Mouse (Mus musculus) MEL (cell line): ENCODE results near the gene Pbx3. TPM values are rescaled to one million over a fixed set of nuclear protein-coding genes. Genes with fewer than 3 reads are reported as not detected.

ENCODE experiments used
- DNase-seq: peaks from one replicate; pipeline ENCODE4 v3.0.0; 2011; ENCODE audit warnings: low read depth, low spot score
- H3K27ac ChIP-seq: 2 replicates; pipeline ENCODE4 v1.5.1; 2012; ENCODE audit warnings: low read depth, mild to moderate bottlenecking, control low read depth, low read length, moderate library complexity; ENCODE audit not compliant: control insufficient read depth
- H3K27me3 ChIP-seq, 2 experiments: fragments of 150-350 bp in 1 of 2; sonication (generic) in 1 of 2; 2 replicates each; pipeline ENCODE4 v1.6.1; 2012; ENCODE audit warnings: low read length in 2 of 2, mild to moderate bottlenecking in 2 of 2, improper control_type of control experiment in 1 of 2, moderate library complexity in 1 of 2; ENCODE audit not compliant: insufficient read depth in 2 of 2, control insufficient read depth in 1 of 2
- H3K36me3 ChIP-seq, 2 experiments: 2 replicates each; pipeline ENCODE4 v1.6.1; 2012 to 2014; ENCODE audit warnings: low read length in 2 of 2, improper control_type of control experiment in 1 of 2, inconsistent platforms in 1 of 2, mild to moderate bottlenecking in 1 of 2; ENCODE audit not compliant: insufficient read depth in 2 of 2, control insufficient read depth in 1 of 2
- H3K4me1 ChIP-seq, 2 experiments: fragments of 150-350 bp in 1 of 2; sonication (generic) in 1 of 2; 2 replicates each; pipeline ENCODE4 v1.6.1; 2012; ENCODE audit warnings: low read length in 2 of 2, improper control_type of control experiment in 1 of 2, mild to moderate bottlenecking in 1 of 2; ENCODE audit not compliant: insufficient read depth in 2 of 2, control insufficient read depth in 1 of 2
- H3K4me3 ChIP-seq, 2 experiments: fragments of 150-350 bp in 1 of 2; sonication (generic) in 1 of 2; 2 replicates each; pipeline ENCODE4 v1.5.1; 2012; ENCODE audit warnings: low read depth in 2 of 2, low read length in 2 of 2, mild to moderate bottlenecking in 2 of 2, moderate library complexity in 2 of 2, control low read depth in 1 of 2, improper control_type of control experiment in 1 of 2; ENCODE audit not compliant: control insufficient read depth in 1 of 2, insufficient read depth in 1 of 2
- H3K79me2 ChIP-seq: 2 replicates; pipeline ENCODE4 v1.6.1; 2012; ENCODE audit warnings: mild to moderate bottlenecking, low read length, moderate library complexity; ENCODE audit not compliant: control insufficient read depth, poor library complexity, insufficient read depth
- H3K9ac ChIP-seq: 2 replicates; pipeline ENCODE4 v1.6.1; 2012; ENCODE audit warnings: low read depth, mild to moderate bottlenecking, control low read depth, low read length, moderate library complexity; ENCODE audit not compliant: control insufficient read depth, poor library complexity, severe bottlenecking
- H3K9me3 ChIP-seq: fragments of 150-350 bp; sonication (generic); replicated peaks from 2 replicates; pipeline ENCODE4 v1.6.1; 2012; ENCODE audit warnings: mild to moderate bottlenecking, low read length, improper control_type of control experiment, moderate library complexity; ENCODE audit not compliant: insufficient read depth
- BHLHE40 ChIP-seq: IDR thresholded peaks from 2 replicates; pipeline ENCODE4 v1.6.1; 2012; ENCODE audit warnings: low read depth, mild to moderate bottlenecking, inconsistent platforms, low read length, improper control_type of control experiment, borderline replicate concordance
- CHD1 ChIP-seq: IDR thresholded peaks from 2 replicates; pipeline ENCODE4 v1.6.1; 2012; ENCODE audit warnings: low read depth, mild to moderate bottlenecking, inconsistent platforms, low read length, improper control_type of control experiment
- CHD2 ChIP-seq: IDR thresholded peaks from 2 replicates; pipeline ENCODE4 v1.6.1; 2011; ENCODE audit warnings: low read length, improper control_type of control experiment
- E2F4 ChIP-seq: IDR thresholded peaks from 2 replicates; pipeline ENCODE4 v1.6.1; 2011; ENCODE audit warnings: low read depth, low read length, improper control_type of control experiment, borderline replicate concordance
- ETS1 ChIP-seq: IDR thresholded peaks from 2 replicates; pipeline ENCODE4 v1.6.1; 2012; ENCODE audit warnings: low read depth, mild to moderate bottlenecking, inconsistent platforms, low read length, improper control_type of control experiment, moderate library complexity
- GATA1 ChIP-seq: IDR thresholded peaks from 2 replicates; pipeline ENCODE4 v1.6.1; 2011; ENCODE audit warnings: low read depth, low read length, improper control_type of control experiment
- HCFC1 ChIP-seq: IDR thresholded peaks from 2 replicates; pipeline ENCODE4 v1.6.1; 2012; ENCODE audit warnings: low read depth, mild to moderate bottlenecking, inconsistent platforms, low read length, improper control_type of control experiment, moderate library complexity
- JUND ChIP-seq: IDR thresholded peaks from 2 replicates; pipeline ENCODE4 v1.6.1; 2011; ENCODE audit warnings: low read depth, mild to moderate bottlenecking, improper control_type of control experiment, low read length
- KAT2A ChIP-seq: conservative IDR thresholded peaks from 2 replicates; pipeline ENCODE4 v1.6.1; 2012; ENCODE audit warnings: low read depth, low read length, improper control_type of control experiment, inconsistent platforms
- MAFK ChIP-seq: IDR thresholded peaks from 2 replicates; pipeline ENCODE4 v1.6.1; 2011; ENCODE audit warnings: low read depth, mild to moderate bottlenecking, low read length, improper control_type of control experiment, borderline replicate concordance
- MAZ ChIP-seq: IDR thresholded peaks from 2 replicates; pipeline ENCODE4 v1.6.1; 2012; ENCODE audit warnings: low read depth, mild to moderate bottlenecking, inconsistent platforms, low read length, improper control_type of control experiment
- MEF2A ChIP-seq: IDR thresholded peaks from 2 replicates; pipeline ENCODE4 v1.6.1; 2014; ENCODE audit warnings: low read depth, mild to moderate bottlenecking, inconsistent platforms, low read length, improper control_type of control experiment; ENCODE audit not compliant: poor library complexity, insufficient replicate concordance, severe bottlenecking; ENCODE audit errors: extremely low read depth
- MXI1 ChIP-seq: IDR thresholded peaks from 2 replicates; pipeline ENCODE4 v1.6.1; 2011; ENCODE audit warnings: mild to moderate bottlenecking, low read depth, low read length, improper control_type of control experiment
- MYB ChIP-seq: IDR thresholded peaks from 2 replicates; pipeline ENCODE4 v1.6.1; 2011; ENCODE audit warnings: mild to moderate bottlenecking, low read depth, low read length, improper control_type of control experiment
- NELFE ChIP-seq: IDR thresholded peaks from 2 replicates; pipeline ENCODE4 v1.6.1; 2011; ENCODE audit warnings: low read depth, low read length, improper control_type of control experiment
- POLR2AphosphoS5 ChIP-seq: IDR thresholded peaks from 2 replicates; pipeline ENCODE4 v1.6.1; 2012; ENCODE audit warnings: low read depth, borderline replicate concordance, mild to moderate bottlenecking, inconsistent platforms, low read length, moderate library complexity, mixed read lengths
- RCOR1 ChIP-seq: IDR thresholded peaks from 2 replicates; pipeline ENCODE4 v1.6.1; 2012; ENCODE audit warnings: low read depth, mild to moderate bottlenecking, inconsistent platforms, low read length, improper control_type of control experiment
- SIN3A ChIP-seq: IDR thresholded peaks from 2 replicates; pipeline ENCODE4 v1.6.1; 2012; ENCODE audit warnings: low read length, improper control_type of control experiment, inconsistent platforms
- TBP ChIP-seq: IDR thresholded peaks from 2 replicates; pipeline ENCODE4 v1.8.0; 2011; ENCODE audit warnings: low read depth, low read length, improper control_type of control experiment
- TCF12 ChIP-seq: IDR thresholded peaks from 2 replicates; pipeline ENCODE4 v1.6.1; 2014; ENCODE audit warnings: low read depth, mild to moderate bottlenecking, inconsistent platforms, low read length, improper control_type of control experiment, moderate library complexity
- UBTF ChIP-seq: IDR thresholded peaks from 2 replicates; pipeline ENCODE4 v1.6.1; 2012; ENCODE audit warnings: low read depth, mild to moderate bottlenecking, inconsistent platforms, low read length, improper control_type of control experiment, moderate library complexity, borderline replicate concordance; ENCODE audit not compliant: insufficient read depth
- USF1 ChIP-seq: IDR thresholded peaks from 2 replicates; pipeline ENCODE4 v1.6.1; 2014; ENCODE audit warnings: low read depth, mild to moderate bottlenecking, inconsistent platforms, low read length, improper control_type of control experiment, moderate library complexity
- ZC3H11A ChIP-seq: IDR thresholded peaks from 2 replicates; pipeline ENCODE4 v1.6.1; 2012; ENCODE audit warnings: low read depth, mild to moderate bottlenecking, inconsistent platforms, low read length, improper control_type of control experiment
- ZKSCAN1 ChIP-seq: IDR thresholded peaks from 2 replicates; pipeline ENCODE4 v1.6.1; 2012; ENCODE audit warnings: low read depth, mild to moderate bottlenecking, inconsistent platforms, low read length, improper control_type of control experiment, moderate library complexity
- ZMIZ1 ChIP-seq: IDR thresholded peaks from 2 replicates; pipeline ENCODE4 v1.6.1; 2012; ENCODE audit warnings: low read depth, mild to moderate bottlenecking, inconsistent platforms, low read length, improper control_type of control experiment, moderate library complexity
- ZNF384 ChIP-seq: IDR thresholded peaks from 2 replicates; pipeline ENCODE4 v1.6.1; 2012; ENCODE audit warnings: low read depth, mild to moderate bottlenecking, inconsistent platforms, low read length, improper control_type of control experiment
- polyA plus RNA-seq, 2 experiments: library from polyadenylated mRNA; stranded (reverse) in 1 of 2; unstranded in 1 of 2; fragments of >175 nt in 1 of 2; fragments of >200 nt in 1 of 2; gene quantifications; 2 replicates each; pipeline versions ENCODE4 v1.2.1 to v1.2.4; 2012; ENCODE audit warnings: low replicate concordance in 2 of 2, low read depth in 1 of 2; ENCODE audit not compliant: insufficient read length in 2 of 2, insufficient read depth in 1 of 2, missing spikeins in 1 of 2
- total RNA-seq: library from RNA; depleted of rRNA; stranded (reverse); fragments of 300-350 nt; gene quantifications from 2 replicates; pipeline ENCODE4 v1.2.3, GENCODE M21; 2012

Pbx3 gene
- total and polyA plus RNA-seq, 3 experiments: 10.1 to 22.4 TPM; not detected in 1

GRCm38 (mm10) chr2:34187366-34187765 lies 185.6 kb downstream of the Pbx3 start:
- Histone ChIP-seq H3K27ac (no peak overlapping the region), H3K4me1 (no peaks in the 10 kb centered on the region), H3K36me3 (no peaks in the 10 kb centered on the region), H3K27me3 (no peaks in the 10 kb centered on the region), H3K9ac (no peak overlapping the region), H3K9me3 (no peaks in the 10 kb centered on the region), H3K79me2 (no peaks in the 10 kb centered on the region), H3K4me3 (no peak overlapping the region)
- no peak for DNase-seq
- TF ChIP-seq ZKSCAN1: no peak
- no peak for TF ChIP-seq TBP
- no peak for TF ChIP-seq USF1
- no peak for TF ChIP-seq TCF12
- no peak for TF ChIP-seq ETS1
- TF ChIP-seq MXI1: no peak
- no peak for TF ChIP-seq NELFE
- TF ChIP-seq MAFK: no peak
- TF ChIP-seq RCOR1: no peak
- TF ChIP-seq ZMIZ1: no peak
- TF ChIP-seq E2F4: no peak
- TF ChIP-seq KAT2A: no peak

- H3K27me3 ChIP-seq: no peaks in the 10 kb centered on the region
- no peak overlapping the region for H3K4me3 ChIP-seq
- no peaks in the 10 kb centered on the region for H3K9me3 ChIP-seq
- H3K27ac ChIP-seq: no peak overlapping the region
- no peaks in the 10 kb centered on the region for H3K79me2 ChIP-seq
- TF ChIP-seq E2F4: no peak
- no peak for TF ChIP-seq KAT2A
- TF ChIP-seq SIN3A: no peak
- TF ChIP-seq MYB: no peak
- no peak for TF ChIP-seq MEF2A
- TF ChIP-seq GATA1: no peak
- TF ChIP-seq JUND: no peak
- no peak for TF ChIP-seq ZNF384
- TF ChIP-seq BHLHE40: no peak
- no peak for TF ChIP-seq ZKSCAN1
- TF ChIP-seq TBP: no peak
- no peak for TF ChIP-seq CHD1
- no peak for TF ChIP-seq NELFE
- no peak for TF ChIP-seq HCFC1
- no peak for TF ChIP-seq MAZ
- TF ChIP-seq CHD2: no peak
- no peak for TF ChIP-seq UBTF
- TF ChIP-seq ZC3H11A: no peak
- no peak for TF ChIP-seq POLR2AphosphoS5
- TF ChIP-seq ETS1: no peak
- TF ChIP-seq, all 39 proteins: peak for 0
- no peak for DNase-seq
- no peak overlapping the region for H3K9ac ChIP-seq
- H3K4me1 ChIP-seq: no peaks in the 10 kb centered on the region
- H3K36me3 ChIP-seq: no peaks in the 10 kb centered on the region
These were observed 191.3 kb downstream of the Pbx3 start for GRCm38 (mm10) chr2:34181600-34181999.
